Mouse (Mus musculus): ENCODE data around the gene Slf2. TPM values are rescaled to one million over a fixed set of nuclear protein-coding genes. Genes with fewer than 3 reads are reported as not detected.

The Slf2 gene
- polyA plus RNA-seq, 1 experiment from 2014 or later, result 56.3 TPM

- no peak overlapping the region for H3K4me3 ChIP-seq
- no peaks in the 10 kb centered on the region for H3K9me3 ChIP-seq
- no peaks in the 10 kb centered on the region for H3K27me3 ChIP-seq (replicated peaks; ENCODE audit: low read depth, poor library complexity, severe bottlenecking)
- 93% methylated on average over 2 of the region's 2 CpGs for WGBS
- no peak for DNase-seq (ENCODE audit: low spot score)
- H3K27ac ChIP-seq (replicated peaks), result no peak overlapping the region
- H3K36me3 ChIP-seq (replicated peaks), result peaks cover 99% of the 10 kb centered on the region
- H3K4me1 ChIP-seq, result no peaks in the 10 kb centered on the region
Measured at GRCm38 (mm10) chr19:44959633-44960032, 28.7 kb downstream of the Slf2 start.

GRCm38 (mm10) chr19:44965978-44966377 is 35.0 kb downstream of the Slf2 start:
- Histone ChIP-seq H3K27ac (replicated peaks) (no peak overlapping the region), H3K36me3 (replicated peaks) (peaks cover 97% of the 10 kb centered on the region), H3K4me3 (no peak overlapping the region), H3K4me1 (no peaks in the 10 kb centered on the region), H3K27me3 (replicated peaks; ENCODE audit: low read depth, poor library complexity, severe bottlenecking) (no peaks in the 10 kb centered on the region), H3K9me3 (no peaks in the 10 kb centered on the region)
- no peak for DNase-seq (ENCODE audit: low spot score)
- WGBS, result 95% methylated on average over 1 of the region's 1 CpGs

GRCm38 (mm10) chr19:44968329-44968728 is 37.4 kb downstream of the Slf2 start:
- H3K36me3 ChIP-seq (replicated peaks), result peaks cover 97% of the 10 kb centered on the region
- H3K27me3 ChIP-seq (replicated peaks; ENCODE audit: low read depth, poor library complexity, severe bottlenecking), result no peaks in the 10 kb centered on the region
- H3K27ac ChIP-seq (replicated peaks), result no peak overlapping the region
- H3K4me3 ChIP-seq, result no peak overlapping the region
- H3K9me3 ChIP-seq, result no peaks in the 10 kb centered on the region
- H3K4me1 ChIP-seq, result no peaks in the 10 kb centered on the region
- no peak for DNase-seq (ENCODE audit: low spot score)
- 91% methylated on average over 3 of the region's 3 CpGs for WGBS

- no peaks in the 10 kb centered on the region for H3K9me3 ChIP-seq
- no peak overlapping the region for H3K4me3 ChIP-seq
- DNase-seq (ENCODE audit: low spot score), result no peak
- H3K27ac ChIP-seq (replicated peaks), result no peak overlapping the region
- peaks cover 100% of the 10 kb centered on the region for H3K36me3 ChIP-seq (replicated peaks)
- 78% methylated on average over 6 of the region's 6 CpGs for WGBS
- no peaks in the 10 kb centered on the region for H3K27me3 ChIP-seq (replicated peaks; ENCODE audit: low read depth, poor library complexity, severe bottlenecking)
- H3K4me1 ChIP-seq, result no peaks in the 10 kb centered on the region
Measured at GRCm38 (mm10) chr19:44976636-44977035, 45.7 kb downstream of the Slf2 start.

GRCm38 (mm10) chr19:44977148-44977547 is 46.2 kb downstream of the Slf2 start:
- no peak overlapping the region for H3K27ac ChIP-seq (replicated peaks)
- no peaks in the 10 kb centered on the region for H3K4me1 ChIP-seq
- no peaks in the 10 kb centered on the region for H3K9me3 ChIP-seq
- no peaks in the 10 kb centered on the region for H3K27me3 ChIP-seq (replicated peaks; ENCODE audit: low read depth, poor library complexity, severe bottlenecking)
- DNase-seq (ENCODE audit: low spot score), result no peak
- no peak overlapping the region for H3K4me3 ChIP-seq
- WGBS, result 92% methylated on average over 6 of the region's 6 CpGs
- peaks cover 100% of the 10 kb centered on the region for H3K36me3 ChIP-seq (replicated peaks)

- peaks cover 79% of the 10 kb centered on the region for H3K36me3 ChIP-seq (replicated peaks)
- no peak overlapping the region for H3K4me3 ChIP-seq
- WGBS, result 96% methylated on average over 2 of the region's 2 CpGs
- no peak overlapping the region for H3K27ac ChIP-seq (replicated peaks)
- H3K4me1 ChIP-seq, result no peaks in the 10 kb centered on the region
- H3K9me3 ChIP-seq, result no peaks in the 10 kb centered on the region
- no peaks in the 10 kb centered on the region for H3K27me3 ChIP-seq (replicated peaks; ENCODE audit: low read depth, poor library complexity, severe bottlenecking)
- DNase-seq (ENCODE audit: low spot score), result no peak
Measured at GRCm38 (mm10) chr19:44980787-44981186, 49.8 kb downstream of the Slf2 start.

GRCm38 (mm10) chr19:44982477-44983115 is 51.6 kb downstream of the Slf2 start:
- no peak overlapping the region for H3K27ac ChIP-seq (replicated peaks)
- H3K36me3 ChIP-seq (replicated peaks), result peaks cover 61% of the 10 kb centered on the region

GRCm38 (mm10) chr19:44983366-44983765 is 52.4 kb downstream of the Slf2 start:
- 93% methylated on average over 6 of the region's 6 CpGs for WGBS
- Histone ChIP-seq H3K9me3 (no peaks in the 10 kb centered on the region), H3K27ac (replicated peaks) (no peak overlapping the region), H3K4me1 (peaks cover 11% of the 10 kb centered on the region), H3K4me3 (no peak overlapping the region), H3K36me3 (replicated peaks) (peaks cover 53% of the 10 kb centered on the region), H3K27me3 (replicated peaks; ENCODE audit: low read depth, poor library complexity, severe bottlenecking) (0 out of 2 replicates have a peak, but pooled peaks cover 7% of the 10 kb centered on the region)
- DNase-seq (ENCODE audit: low spot score), result no peak

More at GRCm38 (mm10) chr19:44982477-44983115, 51.6 kb downstream of the Slf2 start:
- DNase-seq (ENCODE audit: low spot score), result no peak
- Histone ChIP-seq H3K4me1 (0 out of 2 replicates have a peak, but pooled peaks cover 3% of the 10 kb centered on the region), H3K27me3 (replicated peaks; ENCODE audit: low read depth, poor library complexity, severe bottlenecking) (0 out of 2 replicates have a peak, but pooled peaks cover 7% of the 10 kb centered on the region), H3K9me3 (no peaks in the 10 kb centered on the region), H3K4me3 (no peak overlapping the region)
- 86% methylated on average over 7 of the region's 7 CpGs for WGBS

GRCm38 (mm10) chr19:44984420-44984819 is 53.5 kb downstream of the Slf2 start:
- Histone ChIP-seq H3K27me3 (replicated peaks; ENCODE audit: low read depth, poor library complexity, severe bottlenecking) (0 out of 2 replicates have a peak, but pooled peaks cover 7% of the 10 kb centered on the region), H3K9me3 (no peaks in the 10 kb centered on the region), H3K4me3 (no peak overlapping the region), H3K27ac (replicated peaks) (no peak overlapping the region), H3K36me3 (replicated peaks) (peaks cover 42% of the 10 kb centered on the region), H3K4me1 (peaks cover 20% of the 10 kb centered on the region)
- DNase-seq (ENCODE audit: low spot score), result no peak
- WGBS, result 95% methylated on average over 4 of the region's 4 CpGs

GRCm38 (mm10) chr19:44985159-44985988 is 54.4 kb downstream of the Slf2 start:
- H3K4me3 ChIP-seq, result no peak overlapping the region
- peaks cover 33% of the 10 kb centered on the region for H3K36me3 ChIP-seq (replicated peaks)
- no peak overlapping the region for H3K27ac ChIP-seq (replicated peaks)
- H3K9me3 ChIP-seq, result no peaks in the 10 kb centered on the region
- 60% methylated on average over 5 of the region's 5 CpGs for WGBS
- peaks cover 30% of the 10 kb centered on the region for H3K4me1 ChIP-seq
- H3K27me3 ChIP-seq (replicated peaks; ENCODE audit: low read depth, poor library complexity, severe bottlenecking), result 0 out of 2 replicates have a peak, but pooled peaks cover 13% of the 10 kb centered on the region
- DNase-seq (ENCODE audit: low spot score), result no peak

GRCm38 (mm10) chr19:44987004-44987403 is 56.1 kb downstream of the Slf2 start:
- no peak for DNase-seq (ENCODE audit: low spot score)
- Histone ChIP-seq H3K27ac (replicated peaks) (no peak overlapping the region), H3K9me3 (no peaks in the 10 kb centered on the region), H3K27me3 (replicated peaks; ENCODE audit: low read depth, poor library complexity, severe bottlenecking) (0 out of 2 replicates have a peak, but pooled peaks cover 18% of the 10 kb centered on the region), H3K36me3 (replicated peaks) (peaks cover 17% of the 10 kb centered on the region), H3K4me3 (no peak overlapping the region), H3K4me1 (peaks cover 46% of the 10 kb centered on the region)
- 72% methylated on average over 6 of the region's 6 CpGs for WGBS

- Histone ChIP-seq H3K27ac (replicated peaks) (no peak overlapping the region), H3K4me1 (peaks cover 55% of the 10 kb centered on the region), H3K4me3 (no peak overlapping the region), H3K36me3 (replicated peaks) (peaks cover 16% of the 10 kb centered on the region), H3K27me3 (replicated peaks; ENCODE audit: low read depth, poor library complexity, severe bottlenecking) (0 out of 2 replicates have a peak, but pooled peaks cover 18% of the 10 kb centered on the region), H3K9me3 (no peaks in the 10 kb centered on the region)
- no peak for DNase-seq (ENCODE audit: low spot score)
- 65% methylated on average over 6 of the region's 6 CpGs for WGBS
Measured at GRCm38 (mm10) chr19:44987851-44988250, 56.9 kb downstream of the Slf2 start.

Data from embryonic facial prominence, embryonic 10.5 days (tissue).